Comparison of ENCODE assay signal across 17 mouse cellular contexts in the genomic region with DNA sequence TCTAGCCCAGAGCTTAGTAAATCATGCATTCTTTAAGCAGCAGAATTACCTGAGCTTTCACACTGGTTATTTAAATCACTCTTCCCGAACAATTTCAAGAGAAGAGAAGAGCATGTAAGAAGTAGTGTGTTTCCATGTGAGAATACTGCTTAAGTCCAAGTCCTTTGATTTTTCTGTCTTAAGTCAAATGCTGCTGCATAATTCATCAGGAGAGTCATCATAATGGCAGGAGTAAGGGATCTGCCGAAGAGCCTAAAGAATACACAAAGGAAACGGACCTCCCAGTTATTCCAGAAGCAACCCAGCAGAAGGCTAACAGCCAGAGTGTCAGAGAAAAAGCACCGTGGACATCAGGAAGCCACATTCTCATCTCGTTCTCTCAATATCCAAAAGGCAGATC. TPM values are rescaled to one million over a fixed set of nuclear protein-coding genes. Genes with fewer than 3 reads are reported as not detected.
A peak's percentile ranks its signal among the peaks of the same experiment; 100 is the strongest.
DNase-seq lines count a peak whose midpoint lies in the region; ATAC-seq lines count a peak whose summit lies in the region.
"Had no signal": no experiment of that assay in that cellular context is flagged by ENCODE, and none has a peak within 500 bp of the region (broad histone marks: within the 10 kb centered on the region; RNA-seq: fewer than 3 reads in every experiment).

No protein-coding gene starts in this region.

- H3K27me3 ChIP-seq in hindbrain, embryonic 14.5 days (ENCODE audit: control insufficient read depth, insufficient read depth, low read length) = no peaks in the 10 kb centered on the region
- no peaks in the 10 kb centered on the region for H3K27me3 ChIP-seq in hindbrain, embryonic 16.5 days (replicated peaks; ENCODE audit: control insufficient read depth, insufficient read depth, low read length)
- H3K27me3 ChIP-seq in midbrain, embryonic 12.5 days = peaks cover 6% of the 10 kb centered on the region; the same call in 1 of the 2 replicates
- H3K27me3 ChIP-seq in midbrain, embryonic 16.5 days (ENCODE audit: control insufficient read depth, insufficient read depth, low read depth, low read length) = no peaks in the 10 kb centered on the region
- H3K27me3 ChIP-seq in forebrain, embryonic 15.5 days = no peaks in the 10 kb centered on the region
- H3K27me3 ChIP-seq: heart, embryonic 13.5 days had no signal

- H3K36me3 ChIP-seq in hindbrain, embryonic 14.5 days (replicated peaks; ENCODE audit: control insufficient read depth, insufficient read depth) = no peaks in the 10 kb centered on the region
- H3K36me3 ChIP-seq in hindbrain, embryonic 16.5 days (ENCODE audit: control insufficient read depth, insufficient read depth, low read length) = no peaks in the 10 kb centered on the region
- no peaks in the 10 kb centered on the region for H3K36me3 ChIP-seq in midbrain, embryonic 12.5 days
- no peaks in the 10 kb centered on the region for H3K36me3 ChIP-seq in midbrain, embryonic 16.5 days (ENCODE audit: control insufficient read depth, insufficient read depth, low read length)
- H3K36me3 ChIP-seq in forebrain, embryonic 15.5 days = no peaks in the 10 kb centered on the region

- DNase-seq in hindbrain, embryonic 14.5 days (ENCODE audit: low spot score) = no peak
- DNase-seq in urinary bladder, postnatal 25 days (ENCODE audit: low spot score) = no peak
- DNase-seq: adrenal gland, adult 2 months; adrenal gland, postnatal 25 days; cerebellum, adult 11 months; cerebellum, adult 9-10 months; gastrocnemius, postnatal 36 days; heart, adult 11 months; heart, postnatal 36 days had no signal

- ATAC-seq in hindbrain, embryonic 14.5 days (ENCODE audit: low FRiP score) = no peak
- no peak for ATAC-seq in hindbrain, embryonic 16.5 days
- peak; percentile 47; the same call in 1 of the 2 replicates for ATAC-seq in midbrain, embryonic 12.5 days (ENCODE audit: low FRiP score, low read depth)
- ATAC-seq in midbrain, embryonic 16.5 days = peak; percentile 55; the same call in 1 of the 2 replicates
- ATAC-seq in forebrain, embryonic 15.5 days (replicated peaks) = no peak
- ATAC-seq: forebrain, embryonic 14.5 days; hindbrain, postnatal 0 days had no signal

- H3K9ac ChIP-seq in hindbrain, embryonic 14.5 days = no peak overlapping the region
- no peak overlapping the region for H3K9ac ChIP-seq in hindbrain, embryonic 16.5 days (ENCODE audit: low read depth, low read length)
- no peak overlapping the region for H3K9ac ChIP-seq in midbrain, embryonic 12.5 days (replicated peaks)
- H3K9ac ChIP-seq in midbrain, embryonic 16.5 days (ENCODE audit: low read depth, low read length) = no peak overlapping the region
- H3K9ac ChIP-seq in forebrain, embryonic 15.5 days (replicated peaks) = no peak overlapping the region
- H3K9ac ChIP-seq: heart, embryonic 13.5 days had no signal

- H3K4me1 ChIP-seq in hindbrain, embryonic 14.5 days (replicated peaks; ENCODE audit: control insufficient read depth, insufficient read depth, low read length) = no peaks in the 10 kb centered on the region
- H3K4me1 ChIP-seq in hindbrain, embryonic 16.5 days (ENCODE audit: control insufficient read depth, insufficient read depth, low read depth, low read length) = no peaks in the 10 kb centered on the region
- peaks cover 8% of the 10 kb centered on the region; the same call in 1 of the 2 replicates for H3K4me1 ChIP-seq in midbrain, embryonic 12.5 days
- H3K4me1 ChIP-seq in midbrain, embryonic 16.5 days (ENCODE audit: control insufficient read depth, insufficient read depth, low read length) = peaks cover 8% of the 10 kb centered on the region
- no peaks in the 10 kb centered on the region for H3K4me1 ChIP-seq in forebrain, embryonic 15.5 days

- WGBS in hindbrain, embryonic 14.5 days = 43% methylated on average over 5 of the region's 5 CpGs
- WGBS in hindbrain, embryonic 16.5 days = 40% methylated on average over 5 of the region's 5 CpGs
- 32% methylated on average over 5 of the region's 5 CpGs for WGBS in midbrain, embryonic 12.5 days
- WGBS in midbrain, embryonic 16.5 days = 21% methylated on average over 5 of the region's 5 CpGs
- WGBS in forebrain, embryonic 15.5 days = 48% methylated on average over 5 of the region's 5 CpGs

- peak overlapping the region; percentile 10; the same call in 1 of the 2 replicates for H3K27ac ChIP-seq in hindbrain, embryonic 14.5 days
- H3K27ac ChIP-seq in hindbrain, embryonic 16.5 days (ENCODE audit: low read depth, low read length) = no peak overlapping the region
- peak overlapping the region; percentile 46 for H3K27ac ChIP-seq in midbrain, embryonic 12.5 days (replicated peaks)
- H3K27ac ChIP-seq in midbrain, embryonic 16.5 days (ENCODE audit: low read length) = 0 out of 2 replicates have a peak overlapping the region, but pooled peaks have one; percentile 2
- H3K27ac ChIP-seq in forebrain, embryonic 15.5 days (replicated peaks) = no peak overlapping the region
- H3K27ac ChIP-seq: embryonic facial prominence, embryonic 10.5 days; heart, embryonic 13.5 days; hindbrain, postnatal 0 days had no signal

- no peaks in the 10 kb centered on the region for H3K9me3 ChIP-seq in hindbrain, embryonic 14.5 days (ENCODE audit: control insufficient read depth, low read length)
- no peaks in the 10 kb centered on the region for H3K9me3 ChIP-seq in hindbrain, embryonic 16.5 days (ENCODE audit: control insufficient read depth, low read length)
- no peaks in the 10 kb centered on the region for H3K9me3 ChIP-seq in midbrain, embryonic 12.5 days
- H3K9me3 ChIP-seq in midbrain, embryonic 16.5 days (replicated peaks; ENCODE audit: control insufficient read depth, low read length, poor library complexity, severe bottlenecking) = no peaks in the 10 kb centered on the region
- no peaks in the 10 kb centered on the region for H3K9me3 ChIP-seq in forebrain, embryonic 15.5 days
- H3K9me3 ChIP-seq: embryonic facial prominence, embryonic 10.5 days; heart, embryonic 13.5 days had no signal

- H3K4me3 ChIP-seq in hindbrain, embryonic 14.5 days (replicated peaks; ENCODE audit: low read length) = no peak overlapping the region
- no peak overlapping the region for H3K4me3 ChIP-seq in hindbrain, embryonic 16.5 days (ENCODE audit: low read length)
- H3K4me3 ChIP-seq in midbrain, embryonic 12.5 days = no peak overlapping the region
- H3K4me3 ChIP-seq in midbrain, embryonic 16.5 days (ENCODE audit: low read depth, low read length) = no peak overlapping the region
- no peak overlapping the region for H3K4me3 ChIP-seq in forebrain, embryonic 15.5 days
- H3K4me3 ChIP-seq: embryonic facial prominence, embryonic 10.5 days; heart, embryonic 13.5 days had no signal

- H3K4me2 ChIP-seq in hindbrain, embryonic 14.5 days (replicated peaks) = no peak overlapping the region
- H3K4me2 ChIP-seq in hindbrain, embryonic 16.5 days (ENCODE audit: low read length) = no peak overlapping the region
- no peak overlapping the region for H3K4me2 ChIP-seq in midbrain, embryonic 12.5 days (replicated peaks)
- H3K4me2 ChIP-seq in midbrain, embryonic 16.5 days (ENCODE audit: low read length) = peak overlapping the region; percentile 10; the same call in 1 of the 2 replicates
- no peak overlapping the region for H3K4me2 ChIP-seq in forebrain, embryonic 15.5 days (replicated peaks)
- H3K4me2 ChIP-seq: heart, embryonic 13.5 days had no signal

RNA-seq across cellular contexts. Expression of gene Tmtc2, which starts 34.6 kb away (rescaled TPM):
- 7.0 and 7.3 TPM in 2 replicates for polyA plus RNA-seq in hindbrain, embryonic 14.5 days (2014; fragmentation: Nextera tagmentation; extraction: Ambion mirVana)
- 7.2 and 7.3 TPM in 2 replicates for polyA plus RNA-seq in hindbrain, embryonic 16.5 days (2015; fragmentation: Nextera tagmentation; extraction: Ambion mirVana)
- polyA plus RNA-seq in midbrain, embryonic 12.5 days (2016; fragmentation: Nextera tagmentation; extraction: Ambion mirVana) = 10.9 and 12.2 TPM in 2 replicates
- 6.4 and 8.2 TPM in 2 replicates for polyA plus RNA-seq in midbrain, embryonic 16.5 days (2015; fragmentation: Nextera tagmentation; extraction: Ambion mirVana)
- polyA plus RNA-seq in forebrain, embryonic 15.5 days (2015; fragmentation: Nextera tagmentation; extraction: Ambion mirVana) = 7.4 and 7.5 TPM in 2 replicates

Comparison
In these comparisons a context has a peak if more than half of its experiments do, and no peak if none do; other contexts are left out.
1. H3K27ac ChIP-seq: peak in hindbrain, embryonic 14.5 days (single experiment), midbrain, embryonic 12.5 days (single experiment) and midbrain, embryonic 16.5 days (single experiment); none in hindbrain, embryonic 16.5 days (single experiment) and forebrain, embryonic 15.5 days (single experiment).
2. ATAC-seq: peak in midbrain, embryonic 12.5 days (single experiment) and midbrain, embryonic 16.5 days (single experiment); none in hindbrain, embryonic 14.5 days (single experiment), hindbrain, embryonic 16.5 days (single experiment) and forebrain, embryonic 15.5 days (single experiment).